Mouse (Mus musculus) C2C12 (cell line): ENCODE measurements around the gene 9630041A04Rik. TPM values are rescaled to one million over a fixed set of nuclear protein-coding genes. Genes with fewer than 3 reads are reported as not detected.

ENCODE experiments used
- H3K27me3 ChIP-seq: one replicate; pipeline ENCODE4 v1.6.1; 2011; ENCODE audit not compliant: control insufficient read depth, insufficient read depth, insufficient read length
- H3K36me3 ChIP-seq: one replicate; pipeline ENCODE4 v1.6.1; 2011; ENCODE audit not compliant: control insufficient read depth, insufficient read depth
- H3K4me3 ChIP-seq: one replicate; pipeline ENCODE4 v1.5.1; 2011; ENCODE audit warnings: mild to moderate bottlenecking, control low read depth; ENCODE audit not compliant: poor library complexity, insufficient read depth, severe bottlenecking
- H3K79me2 ChIP-seq: one replicate; pipeline ENCODE4 v1.6.1; 2011; ENCODE audit not compliant: control insufficient read depth, insufficient read depth
- H3K79me3 ChIP-seq: one replicate; pipeline ENCODE4 v1.6.1; 2011; ENCODE audit warnings: low read depth, control low read depth
- H3ac ChIP-seq: one replicate; pipeline ENCODE3; 2011; ENCODE audit warnings: low read depth; ENCODE audit not compliant: control insufficient read depth, insufficient read length
- CEBPB ChIP-seq: IDR thresholded peaks from one replicate; pipeline ENCODE4 v1.6.1; 2011; ENCODE audit warnings: low read depth, mild to moderate bottlenecking, control low read depth, moderate library complexity
- CTCF ChIP-seq: IDR thresholded peaks from one replicate; pipeline ENCODE4 v1.5.1; 2011; ENCODE audit not compliant: control insufficient read depth, insufficient read depth, insufficient read length
- FOSL1 ChIP-seq: IDR thresholded peaks from one replicate; pipeline ENCODE4 v1.8.0; 2011; ENCODE audit warnings: mild to moderate bottlenecking, low read length; ENCODE audit not compliant: poor library complexity, insufficient read depth, severe bottlenecking
- MAX ChIP-seq: IDR thresholded peaks from one replicate; pipeline ENCODE4 v1.6.1; 2011; ENCODE audit warnings: mild to moderate bottlenecking, control low read depth
- MYOD1 ChIP-seq: IDR thresholded peaks from one replicate; pipeline ENCODE4 v1.6.1; 2011; ENCODE audit warnings: low read depth; ENCODE audit not compliant: control insufficient read depth, insufficient read length
- MYOG ChIP-seq: IDR thresholded peaks from one replicate; pipeline ENCODE4 v1.6.1; 2011; ENCODE audit not compliant: control insufficient read depth, insufficient read length; ENCODE audit errors: extremely low read depth
- USF1 ChIP-seq: IDR thresholded peaks from one replicate; pipeline ENCODE4 v1.6.1; 2011; ENCODE audit warnings: low read depth, mild to moderate bottlenecking, control low read depth, moderate library complexity
- long read RNA-seq, 2 experiments: library from polyadenylated mRNA; unstranded; transcript quantifications; one replicate each; pipeline ENCODE4 v2.0.0; 2019 to 2020
- polyA plus RNA-seq: library from polyadenylated mRNA; unstranded; fragments of >200 nt; fragmentation: generic; extraction: Trizol; gene quantifications from one replicate; pipeline ENCODE4 v1.2.1, GENCODE M21; 2012; ENCODE audit warnings: missing spikeins

The 9630041A04Rik gene
- polyA plus RNA-seq = not detected
- long read RNA-seq, experiment 1 = 0 reads
- long read RNA-seq, experiment 2 = 0 reads

DNA sequence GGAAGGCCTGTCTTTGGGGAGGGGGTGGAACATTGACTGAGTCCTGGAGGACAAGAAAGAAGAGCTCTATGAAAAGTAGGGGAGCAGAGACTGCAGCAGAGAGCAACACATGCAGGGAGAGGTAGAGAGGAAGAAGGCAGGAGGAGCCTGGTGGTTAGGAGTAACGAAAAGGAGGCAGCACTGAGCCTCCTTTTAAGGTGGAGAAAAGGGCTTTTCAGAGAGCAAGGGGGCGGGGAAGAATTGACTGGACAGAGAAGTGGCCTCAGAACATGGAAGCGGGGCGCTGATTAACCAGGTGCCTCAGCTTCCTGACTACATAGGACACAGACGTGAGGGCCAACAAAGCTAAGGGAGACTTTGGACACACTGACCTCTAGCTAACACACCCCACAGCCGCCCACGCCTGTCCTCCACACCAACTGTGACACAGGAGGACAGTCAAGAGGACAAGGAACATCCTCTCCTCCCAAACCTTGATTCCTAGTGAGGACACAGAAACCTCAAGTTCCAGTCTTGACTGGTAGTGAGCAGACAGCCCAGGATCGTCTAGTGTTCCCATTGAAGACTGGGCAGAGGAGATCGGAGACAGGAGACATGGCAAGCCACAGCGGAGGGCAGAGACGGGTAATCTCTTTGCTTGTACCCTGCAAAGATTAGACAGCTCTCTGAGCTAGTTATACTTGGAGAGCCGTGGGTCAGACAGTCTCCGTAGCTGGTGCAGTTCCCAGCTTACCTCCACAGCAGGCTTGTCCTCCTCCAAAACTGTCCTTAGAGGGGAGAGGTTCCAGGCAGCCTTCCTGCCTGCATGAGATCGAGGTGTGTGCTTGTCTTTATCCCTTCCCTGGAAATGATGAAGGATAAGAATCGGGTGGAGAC is at the start of gene 9630041A04Rik:
Gene 9630041A04Rik, plus strand, starts transcription at position 246 of the 876 bp plus-strand sequence.
- no peaks in the 10 kb centered on the region for H3K79me2 ChIP-seq
- TF ChIP-seq FOSL1 = no peak
- no peaks in the 10 kb centered on the region for H3K27me3 ChIP-seq
- H3K36me3 ChIP-seq = no peaks in the 10 kb centered on the region
- H3K4me3 ChIP-seq = no peak within 1 kb of the TSS
- no peaks in the 10 kb centered on the region for H3K79me3 ChIP-seq
- H3ac ChIP-seq = no peak within 1 kb of the TSS

DNA sequence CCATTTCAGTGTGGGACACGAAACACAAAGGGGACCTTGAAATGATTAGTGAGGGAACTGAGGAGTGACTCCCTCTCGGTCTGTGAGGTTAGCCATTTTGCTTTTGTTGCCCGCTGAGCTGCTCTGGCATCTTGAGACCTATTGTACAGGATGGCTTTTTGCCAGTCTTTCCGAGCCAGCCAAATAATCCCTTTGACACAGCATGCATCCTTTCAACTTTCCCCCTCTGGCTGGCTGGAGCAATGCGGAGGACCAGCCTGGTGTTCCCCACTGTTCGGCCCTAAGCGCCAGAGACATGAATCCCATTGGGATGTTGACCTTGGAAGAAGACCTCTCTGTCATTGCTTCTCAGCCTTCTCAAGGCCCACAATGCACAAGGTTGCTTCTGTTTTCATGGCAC is 37.7 kb upstream of the 9630041A04Rik start:
- Histone ChIP-seq H3K79me3 (no peaks in the 10 kb centered on the region), H3K4me3 (no peak overlapping the region), H3ac (no peak overlapping the region), H3K79me2 (no peaks in the 10 kb centered on the region), H3K36me3 (no peaks in the 10 kb centered on the region), H3K27me3 (no peaks in the 10 kb centered on the region)
- TF ChIP-seq MYOG (no peak), USF1 (no peak), MYOD1 (no peak), CTCF (no peak), CEBPB (no peak), FOSL1 (no peak), MAX (no peak)

DNA sequence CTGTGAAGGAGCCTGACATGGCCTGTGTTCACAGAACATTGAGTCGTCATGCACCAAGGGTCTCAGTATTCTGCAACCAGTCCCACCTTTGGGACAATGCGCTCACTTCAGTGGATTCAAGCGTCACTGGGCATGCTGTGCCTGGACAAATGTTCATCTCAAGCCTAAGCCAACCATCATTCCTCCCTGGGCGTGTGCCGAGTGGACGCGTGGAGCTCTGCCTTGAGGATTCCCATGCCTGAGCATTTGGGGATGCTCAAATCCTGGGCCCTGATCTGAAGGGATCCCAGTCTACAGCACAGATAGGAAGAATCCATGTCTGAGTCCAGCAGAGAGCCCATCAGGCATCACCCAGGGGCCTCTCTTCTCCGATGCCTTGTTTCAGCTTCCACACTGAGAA is 36.0 kb upstream of the 9630041A04Rik start:
- TF ChIP-seq USF1 (no peak), CEBPB (no peak), MYOG (no peak), CTCF (no peak), MAX (no peak), FOSL1 (no peak), MYOD1 (no peak)
- Histone ChIP-seq H3K27me3 (no peaks in the 10 kb centered on the region), H3K79me2 (no peaks in the 10 kb centered on the region), H3K79me3 (no peaks in the 10 kb centered on the region), H3ac (no peak overlapping the region), H3K4me3 (no peak overlapping the region), H3K36me3 (no peaks in the 10 kb centered on the region)

DNA sequence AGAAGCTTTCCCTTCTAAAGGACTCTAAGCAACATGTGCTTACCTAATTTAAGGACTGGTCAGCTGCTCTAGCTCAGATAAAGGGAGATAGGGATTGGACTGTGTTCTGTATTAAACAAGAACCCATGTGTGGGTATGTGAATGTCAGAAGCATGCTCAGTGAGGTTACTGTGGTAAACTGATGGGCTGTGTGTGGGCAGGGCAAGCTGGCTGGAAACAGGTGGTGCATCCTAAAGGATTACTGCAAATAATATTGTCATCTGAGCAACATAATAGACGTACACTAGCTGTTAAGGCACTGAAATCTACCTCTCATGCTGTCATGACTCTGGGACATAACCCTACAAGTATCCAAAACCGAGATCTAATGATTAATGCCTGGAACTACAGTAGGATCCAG is 28.0 kb upstream of the 9630041A04Rik start:
- Histone ChIP-seq H3K36me3 (no peaks in the 10 kb centered on the region), H3K79me2 (no peaks in the 10 kb centered on the region), H3K27me3 (no peaks in the 10 kb centered on the region), H3K4me3 (no peak overlapping the region), H3K79me3 (no peaks in the 10 kb centered on the region), H3ac (no peak overlapping the region)
- TF ChIP-seq FOSL1 (no peak), MYOG (no peak), USF1 (no peak), MYOD1 (no peak), MAX (no peak), CTCF (no peak), CEBPB (no peak)

DNA sequence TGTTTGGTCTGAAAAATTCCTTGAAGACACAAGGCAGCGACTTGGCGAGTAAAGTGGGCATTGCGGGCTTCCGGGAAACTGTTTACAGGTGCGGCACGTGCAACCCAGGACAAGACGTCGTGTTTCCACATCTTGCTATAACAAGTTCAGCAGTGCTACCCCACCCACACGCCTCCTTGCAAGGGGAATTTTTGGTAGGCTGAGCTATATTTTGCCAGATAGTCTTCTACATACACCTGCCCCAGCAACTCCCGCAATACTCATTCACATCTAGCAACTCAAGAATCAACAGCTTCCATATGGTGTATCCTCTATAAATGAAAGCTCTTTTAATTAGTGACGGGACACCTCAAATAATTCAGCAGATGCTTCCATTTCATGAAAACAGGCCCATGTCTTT is 20.5 kb upstream of the 9630041A04Rik start:
- Histone ChIP-seq H3K36me3 (no peaks in the 10 kb centered on the region), H3K4me3 (no peak overlapping the region), H3K79me3 (no peaks in the 10 kb centered on the region), H3K27me3 (no peaks in the 10 kb centered on the region), H3ac (no peak overlapping the region), H3K79me2 (no peaks in the 10 kb centered on the region)
- no peak for TF ChIP-seq MYOD1
- no peak for TF ChIP-seq FOSL1
- TF ChIP-seq CEBPB = no peak
- TF ChIP-seq MYOG = no peak
- no peak for TF ChIP-seq USF1
- TF ChIP-seq MAX = no peak
- no peak for TF ChIP-seq CTCF

DNA sequence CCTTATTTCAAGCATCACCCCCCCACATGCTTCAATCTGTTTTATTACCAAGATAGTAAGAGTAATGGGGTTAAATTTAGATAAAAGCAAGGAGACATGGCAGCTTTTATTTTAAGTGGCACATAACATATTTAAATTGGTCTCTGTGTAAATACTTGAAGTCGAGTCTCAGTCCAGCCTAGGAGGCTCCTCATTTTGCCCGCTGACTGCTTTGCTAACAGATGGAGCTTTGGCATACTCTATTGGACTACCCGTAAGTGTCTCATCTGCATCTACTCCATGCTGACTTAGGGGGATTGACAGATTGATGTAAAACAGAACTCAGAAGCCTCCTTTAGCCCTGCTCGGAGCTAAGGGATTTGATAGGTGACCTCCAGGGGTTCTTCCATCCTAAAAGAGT is 17.7 kb upstream of the 9630041A04Rik start:
- no peaks in the 10 kb centered on the region for H3K79me3 ChIP-seq
- no peak overlapping the region for H3K4me3 ChIP-seq
- no peaks in the 10 kb centered on the region for H3K36me3 ChIP-seq
- H3K27me3 ChIP-seq = no peaks in the 10 kb centered on the region
- no peaks in the 10 kb centered on the region for H3K79me2 ChIP-seq
- H3ac ChIP-seq = no peak overlapping the region
- no peak for TF ChIP-seq USF1
- no peak for TF ChIP-seq MAX
- no peak for TF ChIP-seq CEBPB
- TF ChIP-seq CTCF = no peak
